Comparison of ENCODE assay signal across 21 mouse cellular contexts in genomic region chr3:144434276-144434675, GRCm38 (mm10).
"Had no signal": no experiment of that assay in that cellular context is flagged by ENCODE, and none has a peak within 500 bp of the region (broad histone marks: within the 10 kb centered on the region; RNA-seq: fewer than 3 reads in every experiment).

No protein-coding gene starts in this region.

- DNase-seq: gastrocnemius, postnatal 14 days; gastrocnemius, postnatal 36 days; heart, adult 18-20 months; heart, postnatal 14 days; heart, postnatal 36 days; kidney, adult 11 months; kidney, adult 2 months; kidney, adult 9 months; kidney, postnatal 14 days; kidney, postnatal 36 days; layer of hippocampus, adult 9-11 months; layer of hippocampus, postnatal 36 days; left cerebral cortex, postnatal 4 days had no signal

- H3K4me1 ChIP-seq: hindbrain, embryonic 13.5 days; hindbrain, embryonic 15.5 days; kidney, embryonic 15.5 days; limb, embryonic 13.5 days; limb, embryonic 15.5 days; liver, embryonic 12.5 days had no signal

- H3K9me3 ChIP-seq: heart, embryonic 10.5 days; heart, embryonic 12.5 days; hindbrain, embryonic 13.5 days; hindbrain, embryonic 15.5 days; kidney, embryonic 15.5 days; limb, embryonic 13.5 days; limb, embryonic 15.5 days; liver, embryonic 12.5 days had no signal

- H3K27me3 ChIP-seq: heart, embryonic 12.5 days; hindbrain, embryonic 13.5 days; hindbrain, embryonic 15.5 days; kidney, embryonic 15.5 days; limb, embryonic 13.5 days; limb, embryonic 15.5 days; liver, embryonic 12.5 days had no signal

- H3K4me3 ChIP-seq: heart, embryonic 10.5 days; heart, embryonic 12.5 days; hindbrain, embryonic 13.5 days; hindbrain, embryonic 15.5 days; kidney, embryonic 15.5 days; limb, embryonic 13.5 days; limb, embryonic 15.5 days; liver, embryonic 12.5 days had no signal
